Mouse (Mus musculus) MEL (cell line): Measurements from ENCODE around the gene Sf3b4. TPM values are rescaled to one million over a fixed set of nuclear protein-coding genes. Genes with fewer than 3 reads are reported as not detected.

Experiments used
- DNase-seq: peaks from one replicate; pipeline ENCODE4 v3.0.0; 2011; ENCODE audit warnings: low read depth, low spot score
- H3K27ac ChIP-seq: 2 replicates; pipeline ENCODE4 v1.5.1; 2012; ENCODE audit warnings: low read depth, mild to moderate bottlenecking, control low read depth, low read length, moderate library complexity; ENCODE audit not compliant: control insufficient read depth
- H3K27me3 ChIP-seq, 2 experiments: fragments of 150-350 bp in 1 of 2; sonication (generic) in 1 of 2; 2 replicates each; pipeline ENCODE4 v1.6.1; 2012; ENCODE audit warnings: low read length in 2 of 2, mild to moderate bottlenecking in 2 of 2, improper control_type of control experiment in 1 of 2, moderate library complexity in 1 of 2; ENCODE audit not compliant: insufficient read depth in 2 of 2, control insufficient read depth in 1 of 2
- H3K36me3 ChIP-seq, 2 experiments: 2 replicates each; pipeline ENCODE4 v1.6.1; 2012 to 2014; ENCODE audit warnings: low read length in 2 of 2, improper control_type of control experiment in 1 of 2, inconsistent platforms in 1 of 2, mild to moderate bottlenecking in 1 of 2; ENCODE audit not compliant: insufficient read depth in 2 of 2, control insufficient read depth in 1 of 2
- H3K4me1 ChIP-seq, 2 experiments: fragments of 150-350 bp in 1 of 2; sonication (generic) in 1 of 2; 2 replicates each; pipeline ENCODE4 v1.6.1; 2012; ENCODE audit warnings: low read length in 2 of 2, improper control_type of control experiment in 1 of 2, mild to moderate bottlenecking in 1 of 2; ENCODE audit not compliant: insufficient read depth in 2 of 2, control insufficient read depth in 1 of 2
- H3K4me3 ChIP-seq, 2 experiments: fragments of 150-350 bp in 1 of 2; sonication (generic) in 1 of 2; 2 replicates each; pipeline ENCODE4 v1.5.1; 2012; ENCODE audit warnings: low read depth in 2 of 2, low read length in 2 of 2, mild to moderate bottlenecking in 2 of 2, moderate library complexity in 2 of 2, control low read depth in 1 of 2, improper control_type of control experiment in 1 of 2; ENCODE audit not compliant: control insufficient read depth in 1 of 2, insufficient read depth in 1 of 2
- H3K79me2 ChIP-seq: 2 replicates; pipeline ENCODE4 v1.6.1; 2012; ENCODE audit warnings: mild to moderate bottlenecking, low read length, moderate library complexity; ENCODE audit not compliant: control insufficient read depth, poor library complexity, insufficient read depth
- H3K9ac ChIP-seq: 2 replicates; pipeline ENCODE4 v1.6.1; 2012; ENCODE audit warnings: low read depth, mild to moderate bottlenecking, control low read depth, low read length, moderate library complexity; ENCODE audit not compliant: control insufficient read depth, poor library complexity, severe bottlenecking
- H3K9me3 ChIP-seq: fragments of 150-350 bp; sonication (generic); replicated peaks from 2 replicates; pipeline ENCODE4 v1.6.1; 2012; ENCODE audit warnings: mild to moderate bottlenecking, low read length, improper control_type of control experiment, moderate library complexity; ENCODE audit not compliant: insufficient read depth
- CHD2 ChIP-seq: IDR thresholded peaks from 2 replicates; pipeline ENCODE4 v1.6.1; 2011; ENCODE audit warnings: low read length, improper control_type of control experiment
- ELF1 ChIP-seq: IDR thresholded peaks from 2 replicates; pipeline ENCODE4 v1.6.1; 2014; ENCODE audit warnings: low read depth, mild to moderate bottlenecking, inconsistent platforms, low read length, improper control_type of control experiment, moderate library complexity
- ETS1 ChIP-seq: IDR thresholded peaks from 2 replicates; pipeline ENCODE4 v1.6.1; 2012; ENCODE audit warnings: low read depth, mild to moderate bottlenecking, inconsistent platforms, low read length, improper control_type of control experiment, moderate library complexity
- GATA1 ChIP-seq: IDR thresholded peaks from 2 replicates; pipeline ENCODE4 v1.6.1; 2011; ENCODE audit warnings: low read depth, low read length, improper control_type of control experiment
- MAX ChIP-seq: IDR thresholded peaks from 2 replicates; pipeline ENCODE4 v1.6.1; 2011; ENCODE audit warnings: low read length, improper control_type of control experiment
- MEF2A ChIP-seq: IDR thresholded peaks from 2 replicates; pipeline ENCODE4 v1.6.1; 2014; ENCODE audit warnings: low read depth, mild to moderate bottlenecking, inconsistent platforms, low read length, improper control_type of control experiment; ENCODE audit not compliant: poor library complexity, insufficient replicate concordance, severe bottlenecking; ENCODE audit errors: extremely low read depth
- MYB ChIP-seq: IDR thresholded peaks from 2 replicates; pipeline ENCODE4 v1.6.1; 2011; ENCODE audit warnings: mild to moderate bottlenecking, low read depth, low read length, improper control_type of control experiment
- NELFE ChIP-seq: IDR thresholded peaks from 2 replicates; pipeline ENCODE4 v1.6.1; 2011; ENCODE audit warnings: low read depth, low read length, improper control_type of control experiment
- POLR2A ChIP-seq, 2 experiments: IDR thresholded peaks; 2 replicates each; pipeline ENCODE4 v1.6.1; 2011 to 2012; ENCODE audit warnings: low read length in 2 of 2, mild to moderate bottlenecking in 2 of 2, control low read depth in 1 of 2, improper control_type of control experiment in 1 of 2, low read depth in 1 of 2, moderate library complexity in 1 of 2; ENCODE audit not compliant: control insufficient read depth in 1 of 2, insufficient read depth in 1 of 2, poor library complexity in 1 of 2
- POLR2AphosphoS2 ChIP-seq: IDR thresholded peaks from 2 replicates; pipeline ENCODE4 v1.6.1; 2011; ENCODE audit warnings: low read length, improper control_type of control experiment
- RAD21 ChIP-seq: IDR thresholded peaks from 2 replicates; pipeline ENCODE4 v1.6.1; 2011; ENCODE audit warnings: mild to moderate bottlenecking, low read depth, low read length, improper control_type of control experiment
- SIN3A ChIP-seq: IDR thresholded peaks from 2 replicates; pipeline ENCODE4 v1.6.1; 2012; ENCODE audit warnings: low read length, improper control_type of control experiment, inconsistent platforms
- TAL1 ChIP-seq: IDR thresholded peaks from 2 replicates; pipeline ENCODE4 v1.6.1; 2012; ENCODE audit warnings: mild to moderate bottlenecking, inconsistent platforms, low read length, moderate library complexity, mixed read lengths
- TBP ChIP-seq: IDR thresholded peaks from 2 replicates; pipeline ENCODE4 v1.8.0; 2011; ENCODE audit warnings: low read depth, low read length, improper control_type of control experiment
- TCF12 ChIP-seq: IDR thresholded peaks from 2 replicates; pipeline ENCODE4 v1.6.1; 2014; ENCODE audit warnings: low read depth, mild to moderate bottlenecking, inconsistent platforms, low read length, improper control_type of control experiment, moderate library complexity
- USF2 ChIP-seq, 2 experiments: IDR thresholded peaks; 2 replicates each; pipeline ENCODE4 v1.6.1; 2011 to 2012; ENCODE audit warnings: improper control_type of control experiment in 2 of 2, low read length in 2 of 2, borderline replicate concordance in 1 of 2, inconsistent platforms in 1 of 2, low read depth in 1 of 2, mild to moderate bottlenecking in 1 of 2; ENCODE audit not compliant: insufficient read depth in 1 of 2
- ZC3H11A ChIP-seq: IDR thresholded peaks from 2 replicates; pipeline ENCODE4 v1.6.1; 2012; ENCODE audit warnings: low read depth, mild to moderate bottlenecking, inconsistent platforms, low read length, improper control_type of control experiment
- ZNF384 ChIP-seq: IDR thresholded peaks from 2 replicates; pipeline ENCODE4 v1.6.1; 2012; ENCODE audit warnings: low read depth, mild to moderate bottlenecking, inconsistent platforms, low read length, improper control_type of control experiment
- polyA plus RNA-seq, 2 experiments: library from polyadenylated mRNA; stranded (reverse) in 1 of 2; unstranded in 1 of 2; fragments of >175 nt in 1 of 2; fragments of >200 nt in 1 of 2; gene quantifications; 2 replicates each; pipeline versions ENCODE4 v1.2.1 to v1.2.4; 2012; ENCODE audit warnings: low replicate concordance in 2 of 2, low read depth in 1 of 2; ENCODE audit not compliant: insufficient read length in 2 of 2, insufficient read depth in 1 of 2, missing spikeins in 1 of 2
- total RNA-seq: library from RNA; depleted of rRNA; stranded (reverse); fragments of 300-350 nt; gene quantifications from 2 replicates; pipeline ENCODE4 v1.2.3, GENCODE M21; 2012

Gene Sf3b4
- total and polyA plus RNA-seq, 3 experiments: 102 to 423 (median 157) TPM

GRCm38 (mm10) chr3:96178427-96178826, 6.3 kb downstream of the Sf3b4 start:
- no peak for TF ChIP-seq MAX
- no peak for TF ChIP-seq NELFE
- TF ChIP-seq POLR2AphosphoS2: peak; percentile 44
- TF ChIP-seq POLR2A (IDR thresholded peaks at IDR 0.05; ENCODE audit: control insufficient read depth in 1 of 2, insufficient read depth in 1 of 2, low read depth in 1 of 2, low read length in 2 of 2, poor library complexity in 1 of 2): peak in 1 of 2 experiments; percentile 36; a peak in 2 of 4 replicates
- H3K27me3 ChIP-seq: no peaks in the 10 kb centered on the region
- H3K9ac ChIP-seq: no peak overlapping the region
- H3K27ac ChIP-seq: no peak overlapping the region
- H3K4me3 ChIP-seq: no peak overlapping the region
- H3K79me2 ChIP-seq: peaks cover 21% of the 10 kb centered on the region
- DNase-seq: peak; percentile 37
- peaks cover 2 to 23% of the 10 kb centered on the region in 2 experiments for H3K4me1 ChIP-seq
- H3K9me3 ChIP-seq: no peaks in the 10 kb centered on the region
- peaks cover 24 to 25% of the 10 kb centered on the region in 2 experiments for H3K36me3 ChIP-seq

- Histone ChIP-seq H3K27me3 (no peaks in the 10 kb centered on the region), H3K4me1 (peaks cover 2 to 18% of the 10 kb centered on the region in 2 experiments), H3K9me3 (no peaks in the 10 kb centered on the region), H3K36me3 (peaks cover 22 to 24% of the 10 kb centered on the region in 2 experiments), H3K27ac (no peak overlapping the region)
- peak; percentile 39 for DNase-seq
- TF ChIP-seq ZC3H11A (no peak), TAL1 (no peak), CHD2 (no peak), USF2 (IDR thresholded peaks at IDR 0.05; ENCODE audit: borderline replicate concordance in 1 of 2, insufficient read depth in 1 of 2, low read depth in 1 of 2, low read length in 2 of 2) (no peak), ELF1 (no peak), TBP (no peak), TCF12 (no peak), GATA1 (no peak), MEF2A (no peak), RAD21 (no peak), MYB (no peak), POLR2AphosphoS2 (peak; percentile 73), ETS1 (no peak), NELFE (peak; percentile 13; the same call in 1 of the 2 replicates), ZNF384 (no peak), SIN3A (no peak), POLR2A (IDR thresholded peaks at IDR 0.05; ENCODE audit: control insufficient read depth in 1 of 2, insufficient read depth in 1 of 2, low read depth in 1 of 2, low read length in 2 of 2, poor library complexity in 1 of 2) (peak in 1 of 2 experiments; percentile 18; a peak in 1 of 4 replicates)
- TF ChIP-seq, all 39 proteins: peak for 3
- H3K79me2 ChIP-seq: peaks cover 17% of the 10 kb centered on the region
- H3K4me3 ChIP-seq: no peak overlapping the region
- H3K9ac ChIP-seq: no peak overlapping the region
These were observed 6.8 kb downstream of the Sf3b4 start for GRCm38 (mm10) chr3:96178902-96179301.
